Mouse (Mus musculus): ENCODE results near the gene Tacr1. TPM values are rescaled to one million over a fixed set of nuclear protein-coding genes. Genes with fewer than 3 reads are reported as not detected.
"Not testable (repeated sequence)": the region's sequence is repeated elsewhere in the genome, so short reads cannot be mapped to it uniquely, and the experiment has no call there.

Tacr1 gene
- polyA plus RNA-seq, 1 experiment from 2014 or later, result 3.5 TPM

DNA sequence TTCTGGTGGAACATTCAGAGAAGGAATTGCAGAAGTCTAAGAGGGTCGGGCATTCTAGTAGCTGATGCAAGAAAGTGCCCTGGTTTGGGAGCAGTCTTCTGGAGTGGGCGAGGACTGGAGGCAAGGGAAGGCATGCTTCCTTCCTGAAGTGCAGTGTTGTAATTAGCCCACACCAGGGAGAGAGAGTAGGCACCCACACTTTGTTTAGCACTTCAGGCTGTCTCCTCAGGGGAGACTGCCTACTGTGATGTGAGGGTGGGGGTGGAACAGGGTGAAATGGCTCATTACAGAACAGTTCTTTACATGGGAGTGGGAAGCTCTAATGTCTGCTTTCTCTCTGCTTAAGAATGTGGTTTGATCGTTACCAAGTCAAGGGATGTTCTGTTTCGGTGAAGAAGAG is 35.0 kb downstream of the Tacr1 start:
- H3K4me3 ChIP-seq (ENCODE audit: low read depth, low read length), result no peak overlapping the region
- ATAC-seq, result no peak
- no peaks in the 10 kb centered on the region for H3K9me3 ChIP-seq (replicated peaks; ENCODE audit: control insufficient read depth, low read length, poor library complexity, severe bottlenecking)
- H3K4me2 ChIP-seq (ENCODE audit: low read length), result no peak overlapping the region
- WGBS, result 82% methylated on average over 4 of the region's 4 CpGs
- H3K9ac ChIP-seq (ENCODE audit: low read depth, low read length), result no peak overlapping the region
- H3K27ac ChIP-seq (ENCODE audit: low read length), result no peak overlapping the region
- H3K4me1 ChIP-seq (ENCODE audit: control insufficient read depth, insufficient read depth, low read length), result no peaks in the 10 kb centered on the region
- no peaks in the 10 kb centered on the region for H3K36me3 ChIP-seq (ENCODE audit: control insufficient read depth, insufficient read depth, low read length)
- no peaks in the 10 kb centered on the region for H3K27me3 ChIP-seq (ENCODE audit: control insufficient read depth, insufficient read depth, low read depth, low read length)

DNA sequence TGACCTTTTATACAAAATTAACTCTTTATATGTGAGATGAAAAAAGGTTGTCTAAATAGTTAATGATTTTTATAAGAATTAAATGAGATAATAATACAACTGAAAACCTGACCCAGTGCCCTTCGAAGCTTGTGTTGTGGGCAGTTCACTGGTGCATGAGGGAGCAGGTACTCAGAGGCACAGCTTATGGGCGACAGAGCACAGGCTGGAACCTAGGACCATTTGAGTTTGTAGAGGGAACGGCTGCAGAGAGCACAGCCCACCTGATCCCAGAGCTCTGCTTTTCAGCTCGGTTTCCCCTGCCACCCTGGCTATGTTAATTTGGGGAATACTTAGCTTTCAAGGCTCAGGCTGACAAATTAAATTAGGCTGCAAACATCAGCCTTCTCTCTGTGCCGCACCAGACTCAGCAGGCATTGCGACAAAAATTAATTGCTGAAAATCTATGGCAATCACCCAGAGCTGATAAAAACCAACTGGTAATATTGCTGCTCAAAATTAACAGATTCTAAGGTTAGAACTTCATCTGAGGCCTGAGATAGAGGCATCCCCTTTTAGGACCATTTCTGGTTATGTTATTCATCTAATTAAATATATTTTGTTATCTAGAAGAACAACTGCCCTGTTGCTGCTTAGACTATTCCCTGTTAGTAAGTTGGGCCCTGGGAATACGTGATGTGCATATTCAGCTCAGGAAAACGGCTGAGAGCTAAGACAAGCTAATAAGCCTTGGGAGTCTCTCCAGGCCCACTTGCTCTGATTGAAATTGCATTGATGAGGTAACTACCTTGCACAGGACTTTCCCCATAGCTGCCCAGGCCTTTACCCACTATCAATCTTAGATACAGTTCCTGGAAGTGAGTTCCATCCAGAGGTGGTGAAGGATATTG is 50.3 kb downstream of the Tacr1 start:
- H3K4me2 ChIP-seq (ENCODE audit: low read length); H3K27ac ChIP-seq (ENCODE audit: low read length); H3K27me3 ChIP-seq (ENCODE audit: control insufficient read depth, insufficient read depth, low read depth, low read length); H3K9ac ChIP-seq (ENCODE audit: low read depth, low read length); H3K4me3 ChIP-seq (ENCODE audit: low read depth, low read length); H3K4me1 ChIP-seq (ENCODE audit: control insufficient read depth, insufficient read depth, low read length); H3K36me3 ChIP-seq (ENCODE audit: control insufficient read depth, insufficient read depth, low read length); H3K9me3 ChIP-seq (replicated peaks; ENCODE audit: control insufficient read depth, low read length, poor library complexity, severe bottlenecking): not testable (repeated sequence)
- whole genome bisulfite sequencing, result 53% methylated on average over 8 of the region's 8 CpGs
- ATAC-seq, result 0 out of 2 replicates have a peak, but pooled peaks have one; percentile 58

- H3K9me3 ChIP-seq (replicated peaks; ENCODE audit: control insufficient read depth, low read length, poor library complexity, severe bottlenecking), result no peaks in the 10 kb centered on the region
Measured at GRCm38 (mm10) chr6:82455245-82455644, 53.1 kb downstream of the Tacr1 start.

DNA sequence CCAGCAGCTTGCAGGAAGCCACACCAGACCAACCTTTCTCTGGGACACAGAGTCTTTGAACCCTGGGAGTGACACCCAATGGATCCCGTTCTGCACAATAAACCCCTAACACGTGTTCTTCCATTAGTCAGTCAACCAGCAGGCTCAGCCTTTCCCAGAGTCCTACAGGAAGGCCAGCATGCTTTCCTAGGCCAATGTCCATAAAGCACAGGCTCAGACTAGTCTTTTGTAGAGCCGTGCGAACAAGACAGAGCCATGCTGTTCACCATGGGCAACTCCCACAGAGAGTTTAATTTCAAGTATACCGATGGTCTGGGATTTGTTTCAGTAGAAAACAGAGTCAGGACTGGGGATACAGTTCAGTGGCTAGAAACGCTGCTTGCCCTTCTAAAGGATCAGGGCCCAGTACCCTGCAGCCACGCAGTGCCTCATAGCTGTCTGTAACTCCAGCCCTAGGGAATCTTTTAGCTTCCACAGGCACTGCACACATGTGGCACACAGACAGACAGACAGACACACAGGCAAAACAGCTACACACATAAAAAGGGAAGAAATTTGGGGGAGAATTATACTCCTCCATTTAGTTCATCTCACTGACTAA is 55.1 kb downstream of the Tacr1 start:
- H3K27me3 ChIP-seq (ENCODE audit: control insufficient read depth, insufficient read depth, low read depth, low read length), result no peaks in the 10 kb centered on the region
- H3K9ac ChIP-seq (ENCODE audit: low read depth, low read length), result no peak overlapping the region
- H3K9me3 ChIP-seq (replicated peaks; ENCODE audit: control insufficient read depth, low read length, poor library complexity, severe bottlenecking), result no peaks in the 10 kb centered on the region
- no peaks in the 10 kb centered on the region for H3K36me3 ChIP-seq (ENCODE audit: control insufficient read depth, insufficient read depth, low read length)
- H3K4me1 ChIP-seq (ENCODE audit: control insufficient read depth, insufficient read depth, low read length), result no peaks in the 10 kb centered on the region; the same call in 1 of the 2 replicates
- H3K4me2 ChIP-seq (ENCODE audit: low read length), result no peak overlapping the region
- no peak overlapping the region for H3K27ac ChIP-seq (ENCODE audit: low read length)
- WGBS, result 80% methylated on average over 7 of the region's 7 CpGs
- ATAC-seq, result no peak
- no peak overlapping the region for H3K4me3 ChIP-seq (ENCODE audit: low read depth, low read length)

More at GRCm38 (mm10) chr6:82455245-82455644, 53.1 kb downstream of the Tacr1 start:
- Histone ChIP-seq H3K4me3 (ENCODE audit: low read depth, low read length) (no peak overlapping the region), H3K36me3 (ENCODE audit: control insufficient read depth, insufficient read depth, low read length) (no peaks in the 10 kb centered on the region), H3K27me3 (ENCODE audit: control insufficient read depth, insufficient read depth, low read depth, low read length) (no peaks in the 10 kb centered on the region), H3K4me2 (ENCODE audit: low read length) (no peak overlapping the region), H3K9ac (ENCODE audit: low read depth, low read length) (no peak overlapping the region), H3K27ac (ENCODE audit: low read length) (no peak overlapping the region), H3K4me1 (ENCODE audit: control insufficient read depth, insufficient read depth, low read length) (no peaks in the 10 kb centered on the region; the same call in 1 of the 2 replicates)
- ATAC-seq, result no peak
- WGBS, result 72% methylated on average over 3 of the region's 3 CpGs

GRCm38 (mm10) chr6:82458762-82459389 is 56.7 kb downstream of the Tacr1 start:
- no peaks in the 10 kb centered on the region for H3K36me3 ChIP-seq (ENCODE audit: control insufficient read depth, insufficient read depth, low read length)
- no peak overlapping the region for H3K4me2 ChIP-seq (ENCODE audit: low read length)
- H3K9me3 ChIP-seq (replicated peaks; ENCODE audit: control insufficient read depth, low read length, poor library complexity, severe bottlenecking), result no peaks in the 10 kb centered on the region
- H3K27ac ChIP-seq (ENCODE audit: low read length), result no peak overlapping the region
- H3K9ac ChIP-seq (ENCODE audit: low read depth, low read length), result no peak overlapping the region
- H3K27me3 ChIP-seq (ENCODE audit: control insufficient read depth, insufficient read depth, low read depth, low read length), result no peaks in the 10 kb centered on the region
- H3K4me1 ChIP-seq (ENCODE audit: control insufficient read depth, insufficient read depth, low read length), result no peaks in the 10 kb centered on the region
- 44% methylated on average over 15 of the region's 15 CpGs for WGBS
- ATAC-seq, result no peak
- no peak overlapping the region for H3K4me3 ChIP-seq (ENCODE audit: low read depth, low read length)

DNA sequence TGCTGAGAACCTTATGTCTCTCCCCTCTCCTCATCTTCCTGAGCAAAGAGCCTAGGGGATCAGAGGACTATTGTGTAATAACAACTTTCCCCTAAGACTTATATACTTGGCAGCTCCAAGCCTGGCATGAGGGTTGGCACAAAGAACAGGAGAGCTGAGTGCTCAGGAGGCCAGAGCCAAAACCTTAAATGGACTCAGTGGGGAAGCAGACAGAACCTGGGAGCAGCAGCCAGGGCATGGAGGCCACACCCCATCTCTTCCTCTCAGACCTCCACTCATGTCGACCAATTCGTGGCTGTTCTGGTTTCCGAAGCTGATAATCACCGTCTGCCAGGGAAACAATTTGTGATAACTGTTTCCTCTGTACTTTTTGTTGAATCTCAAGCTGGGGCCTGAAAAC is 61.0 kb downstream of the Tacr1 start:
- H3K27me3 ChIP-seq (ENCODE audit: control insufficient read depth, insufficient read depth, low read depth, low read length), result no peaks in the 10 kb centered on the region
- H3K27ac ChIP-seq (ENCODE audit: low read length), result no peak overlapping the region
- H3K36me3 ChIP-seq (ENCODE audit: control insufficient read depth, insufficient read depth, low read length), result no peaks in the 10 kb centered on the region
- H3K9me3 ChIP-seq (replicated peaks; ENCODE audit: control insufficient read depth, low read length, poor library complexity, severe bottlenecking), result no peaks in the 10 kb centered on the region
- WGBS, result 85% methylated on average over 4 of the region's 4 CpGs
- H3K9ac ChIP-seq (ENCODE audit: low read depth, low read length), result no peak overlapping the region
- H3K4me3 ChIP-seq (ENCODE audit: low read depth, low read length), result no peak overlapping the region
- H3K4me2 ChIP-seq (ENCODE audit: low read length), result no peak overlapping the region
- no peaks in the 10 kb centered on the region for H3K4me1 ChIP-seq (ENCODE audit: control insufficient read depth, insufficient read depth, low read length)
- no peak for ATAC-seq

GRCm38 (mm10) chr6:82474477-82474876 is 72.3 kb downstream of the Tacr1 start:
- Histone ChIP-seq H3K4me1 (ENCODE audit: control insufficient read depth, insufficient read depth, low read length) (no peaks in the 10 kb centered on the region), H3K4me2 (ENCODE audit: low read length) (no peak overlapping the region), H3K36me3 (ENCODE audit: control insufficient read depth, insufficient read depth, low read length) (no peaks in the 10 kb centered on the region), H3K9me3 (replicated peaks; ENCODE audit: control insufficient read depth, low read length, poor library complexity, severe bottlenecking) (no peaks in the 10 kb centered on the region), H3K4me3 (ENCODE audit: low read depth, low read length) (no peak overlapping the region), H3K27ac (ENCODE audit: low read length) (no peak overlapping the region), H3K9ac (ENCODE audit: low read depth, low read length) (no peak overlapping the region), H3K27me3 (ENCODE audit: control insufficient read depth, insufficient read depth, low read depth, low read length) (no peaks in the 10 kb centered on the region)
- no peak for ATAC-seq
- 70% methylated on average over 6 of the region's 6 CpGs for WGBS

GRCm38 (mm10) chr6:82483842-82484241 is 81.7 kb downstream of the Tacr1 start:
- H3K9me3 ChIP-seq (replicated peaks; ENCODE audit: control insufficient read depth, low read length, poor library complexity, severe bottlenecking), result no peaks in the 10 kb centered on the region
- no peaks in the 10 kb centered on the region for H3K27me3 ChIP-seq (ENCODE audit: control insufficient read depth, insufficient read depth, low read depth, low read length)
- no peak overlapping the region for H3K4me2 ChIP-seq (ENCODE audit: low read length)
- no peak overlapping the region for H3K4me3 ChIP-seq (ENCODE audit: low read depth, low read length)
- no peaks in the 10 kb centered on the region for H3K36me3 ChIP-seq (ENCODE audit: control insufficient read depth, insufficient read depth, low read length)
- H3K27ac ChIP-seq (ENCODE audit: low read length), result no peak overlapping the region
- no peak overlapping the region for H3K9ac ChIP-seq (ENCODE audit: low read depth, low read length)
- no peak for ATAC-seq
- WGBS, result 81% methylated on average over 1 of the region's 1 CpGs
- H3K4me1 ChIP-seq (ENCODE audit: control insufficient read depth, insufficient read depth, low read length), result peaks cover 5% of the 10 kb centered on the region; the same call in 1 of the 2 replicates

- Histone ChIP-seq H3K36me3 (ENCODE audit: control insufficient read depth, insufficient read depth, low read length) (no peaks in the 10 kb centered on the region), H3K9me3 (replicated peaks; ENCODE audit: control insufficient read depth, low read length, poor library complexity, severe bottlenecking) (no peaks in the 10 kb centered on the region), H3K4me1 (ENCODE audit: control insufficient read depth, insufficient read depth, low read length) (no peaks in the 10 kb centered on the region), H3K9ac (ENCODE audit: low read depth, low read length) (no peak overlapping the region), H3K4me2 (ENCODE audit: low read length) (no peak overlapping the region), H3K4me3 (ENCODE audit: low read depth, low read length) (no peak overlapping the region), H3K27ac (ENCODE audit: low read length) (no peak overlapping the region), H3K27me3 (ENCODE audit: control insufficient read depth, insufficient read depth, low read depth, low read length) (no peaks in the 10 kb centered on the region)
- WGBS, result 85% methylated on average over 6 of the region's 6 CpGs
- no peak for ATAC-seq
Measured at GRCm38 (mm10) chr6:82494481-82494880, 92.3 kb downstream of the Tacr1 start.
